Mouse (Mus musculus): ENCODE data around the gene Nap1l1.

DNA sequence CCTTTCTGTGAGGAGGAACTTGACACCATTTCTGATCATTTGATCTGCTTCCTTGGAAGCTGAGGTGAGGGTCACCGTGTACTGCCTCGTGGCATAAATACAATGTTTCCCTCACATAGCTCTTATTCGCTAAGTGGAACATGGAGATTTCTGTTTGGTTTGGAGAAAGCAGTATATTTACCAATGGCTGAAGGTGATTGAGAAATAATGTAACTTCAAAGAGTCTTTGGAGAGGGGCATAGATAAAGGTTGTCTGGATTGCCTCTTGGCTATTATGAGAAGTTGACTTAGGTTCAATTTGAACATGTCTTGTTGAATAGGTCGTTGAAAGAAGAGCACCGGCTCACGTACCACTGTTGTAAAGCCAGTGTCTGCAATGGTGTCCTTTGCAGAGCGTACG lies 61.7 kb downstream of the Nap1l1 start:
- no peak for TF ChIP-seq CTCF (IDR thresholded peaks at IDR 0.05; ENCODE audit: low read depth, low read length)
- TF ChIP-seq POLR2A (IDR thresholded peaks at IDR 0.05; ENCODE audit: insufficient read depth, low read length), result no peak
- TF ChIP-seq EP300 (IDR thresholded peaks at IDR 0.05; ENCODE audit: insufficient read depth, low read depth, low read length), result no peak
